Mouse (Mus musculus) cerebellum, postnatal 14 days (tissue): ENCODE results near the gene Nhsl2.
A peak's percentile ranks its signal among the peaks of the same experiment; 100 is the strongest.
"Not testable (repeated sequence)": the region's sequence is repeated elsewhere in the genome, so short reads cannot be mapped to it uniquely, and the experiment has no call there.

Experiments used
- DNase-seq, 2 experiments: peaks; one replicate each; pipeline ENCODE4 v3.0.0; 2021; ENCODE audit warnings: mixed read lengths in 2 of 2

Nhsl2 gene

DNA sequence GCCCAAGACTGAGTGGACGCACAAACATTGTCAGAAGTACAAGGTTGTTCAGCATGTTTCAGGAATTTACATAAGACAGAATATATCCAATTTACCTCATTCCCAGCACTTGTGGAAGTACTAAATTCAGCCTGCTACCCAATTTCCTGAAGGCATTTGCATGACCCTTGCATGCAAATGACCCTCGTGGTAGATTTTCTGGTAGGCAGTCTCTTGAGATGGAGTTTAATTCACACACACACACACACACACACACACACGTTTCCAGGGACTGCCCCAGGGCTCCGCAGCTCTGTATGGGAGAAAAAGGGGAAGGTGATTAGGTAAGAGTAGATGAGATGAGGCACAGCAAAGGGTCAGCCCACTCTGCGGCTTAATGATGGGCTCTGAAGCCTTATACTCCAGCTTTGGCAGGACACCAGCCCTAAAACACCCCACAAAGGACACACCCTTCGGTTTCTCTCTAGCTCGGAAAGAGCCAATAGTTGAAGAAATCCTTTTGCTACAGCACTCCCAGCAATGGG lies 245.3 kb downstream of the Nhsl2 start:
- DNase-seq: no peak

DNA sequence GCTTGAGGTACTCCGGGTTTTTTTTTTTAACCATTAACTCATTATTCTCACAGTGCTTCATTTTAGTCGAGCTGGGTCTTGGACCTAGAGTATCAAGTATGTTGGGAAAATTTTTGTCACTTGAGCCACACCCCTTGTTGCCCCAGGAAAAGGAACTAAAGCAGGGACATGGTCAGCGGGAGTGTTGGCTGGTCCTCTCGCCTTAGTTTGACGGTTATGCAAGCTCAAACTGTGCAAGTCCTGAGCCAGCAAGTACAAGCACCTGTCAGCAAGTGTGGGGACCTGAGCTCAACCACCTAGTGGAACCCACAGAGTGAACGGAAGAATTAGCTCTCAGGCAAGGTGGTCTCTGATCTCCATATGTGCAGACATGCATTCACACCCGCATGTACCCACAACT lies 252.7 kb downstream of the Nhsl2 start:
- DNase-seq: no peak

DNA sequence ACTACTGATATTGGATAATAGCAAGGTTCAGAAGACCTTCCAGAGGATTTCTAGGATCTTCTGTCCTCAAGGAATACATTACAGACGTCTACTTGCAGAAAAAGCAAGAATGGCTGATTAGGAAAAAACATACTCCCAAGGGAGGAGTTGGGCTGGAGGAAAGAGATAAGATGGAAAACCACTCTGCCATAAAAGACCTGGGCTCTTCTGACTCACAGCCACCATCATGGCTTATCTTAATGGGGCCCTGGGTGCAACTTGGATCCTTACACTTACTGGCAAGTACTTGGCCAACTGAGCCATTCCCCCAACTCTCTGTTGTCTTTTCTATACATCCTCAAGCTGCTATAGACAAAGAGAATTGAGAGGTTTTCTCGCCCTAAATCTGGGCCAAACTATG lies 254.6 kb downstream of the Nhsl2 start:
- not testable (repeated sequence) for DNase-seq

DNA sequence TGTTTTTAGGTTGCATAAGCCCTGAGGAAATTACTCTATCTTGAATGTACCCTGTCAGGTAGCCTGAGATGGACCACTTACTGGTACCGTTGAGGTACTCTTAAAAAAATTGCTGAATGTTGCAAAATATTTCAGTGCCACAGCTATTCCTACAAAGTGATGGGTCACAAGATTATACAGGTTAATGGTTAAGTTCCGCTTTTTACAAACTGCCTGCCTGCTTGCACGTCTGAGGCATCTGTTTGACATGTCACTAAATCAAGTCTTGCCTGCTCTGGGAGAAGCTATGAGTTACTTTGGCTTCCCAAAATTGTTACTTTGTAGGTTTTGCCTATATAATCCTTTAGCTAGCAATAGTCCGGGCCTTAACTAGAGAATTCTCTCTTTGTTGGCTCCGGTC lies 260.2 kb downstream of the Nhsl2 start:
- DNase-seq: not testable (repeated sequence)

DNA sequence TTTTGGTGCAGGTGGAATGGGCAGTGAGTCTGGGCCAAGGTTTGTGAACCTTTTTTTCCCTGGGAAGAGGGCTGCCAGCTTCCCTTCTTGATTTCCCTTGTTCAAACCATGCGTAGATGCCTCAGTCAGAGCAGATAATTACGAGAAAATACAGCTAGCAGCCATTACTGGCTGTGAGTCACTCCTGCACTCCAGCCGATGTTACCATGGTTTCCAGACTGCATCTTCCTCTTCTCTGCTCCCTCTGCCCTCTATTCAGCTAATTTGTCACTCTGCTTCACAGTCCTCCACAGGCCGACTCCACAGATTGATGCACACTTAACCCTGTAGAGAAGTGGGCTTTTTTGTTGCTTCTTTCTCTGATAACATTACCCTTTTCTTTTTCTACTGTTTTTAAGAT lies 266.5 kb downstream of the Nhsl2 start:
- DNase-seq: no peak

DNA sequence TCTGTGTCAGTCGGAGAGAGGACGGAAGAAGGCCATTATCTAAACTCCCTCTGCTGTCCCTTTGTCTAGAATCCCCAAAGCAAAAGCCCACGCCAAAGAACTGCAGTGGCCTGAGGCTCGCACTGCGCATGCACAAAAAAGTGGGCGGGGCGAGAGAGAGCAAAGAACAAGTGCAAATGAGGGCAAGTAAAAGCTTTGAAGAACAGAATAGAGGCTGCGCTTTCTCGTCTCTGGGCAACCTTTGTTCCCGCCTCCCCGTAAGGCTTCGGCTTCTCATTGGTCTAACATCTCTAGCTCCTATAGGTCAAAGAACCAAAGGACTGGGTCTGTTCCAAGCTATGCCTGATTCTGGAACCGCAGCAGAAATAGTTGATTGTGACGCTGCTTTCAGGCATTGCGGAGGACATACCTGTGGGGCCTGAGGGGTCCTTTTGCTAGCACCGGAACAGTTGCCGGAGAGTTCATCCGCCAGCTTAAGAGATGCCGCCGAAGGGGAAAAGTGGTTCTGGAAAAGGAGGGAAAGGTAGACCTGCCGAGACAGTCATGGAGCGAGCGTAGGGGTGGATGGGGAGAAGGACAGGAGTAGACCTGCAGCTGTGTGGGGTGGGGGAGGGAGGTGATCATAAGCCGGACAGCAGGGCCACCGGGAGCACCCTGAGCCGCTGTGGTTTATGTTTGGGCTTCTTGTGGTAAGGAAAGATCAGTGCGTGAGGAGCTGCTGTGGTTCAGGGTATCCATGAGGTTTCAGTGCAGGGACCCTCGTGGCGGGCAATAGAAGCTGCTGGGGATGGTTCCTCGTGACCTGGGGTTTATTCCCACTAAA lies 270.1 kb downstream of the Nhsl2 start, which contains the start of gene Pin4:
TSS of gene Pin4 (plus strand) at position 406 of the 823 bp plus-strand sequence.
- DNase-seq: peak; percentile 94 to 96

DNA sequence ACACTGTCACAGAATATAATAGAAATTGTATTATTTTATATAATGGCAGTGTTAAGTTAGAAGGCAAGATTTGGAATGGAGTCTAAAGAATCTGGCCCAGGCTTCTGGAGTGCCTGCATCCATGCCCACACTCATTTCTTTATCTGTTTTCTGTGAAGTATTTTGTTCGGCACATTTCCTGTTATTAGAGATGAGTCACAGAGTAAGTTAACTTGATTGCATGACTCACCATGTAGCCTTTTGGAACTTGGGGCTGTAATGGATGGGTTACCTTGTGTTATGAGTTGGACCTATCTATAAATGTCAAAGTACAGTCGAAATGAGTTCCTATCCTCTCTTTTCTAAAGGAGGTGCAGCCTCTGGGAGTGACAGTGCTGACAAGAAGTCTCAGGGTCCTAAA lies 272.1 kb downstream of the Nhsl2 start:
- no peak for DNase-seq

DNA sequence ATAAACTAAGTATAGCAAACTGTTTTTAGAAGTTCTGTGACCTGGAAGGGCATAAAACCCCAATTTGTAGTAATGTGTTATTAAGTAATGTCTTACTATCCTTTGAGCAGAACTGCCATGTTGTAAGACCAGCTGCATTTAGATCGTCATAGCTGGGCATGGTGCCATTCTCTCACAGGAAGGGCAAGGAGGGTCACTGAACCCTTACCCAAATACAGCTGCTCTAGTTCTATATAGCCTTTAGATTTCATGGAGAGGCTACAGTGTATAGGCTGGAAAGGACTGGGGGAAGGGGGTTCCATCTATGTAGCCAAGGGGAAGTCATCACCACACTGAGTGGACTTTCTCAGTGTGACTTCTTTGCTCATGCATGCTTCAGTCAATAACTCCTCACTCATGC lies 292.0 kb downstream of the Nhsl2 start:
- DNase-seq: no peak
